Mouse (Mus musculus): ENCODE data around the gene Slc12a7. TPM values are rescaled to one million over a fixed set of nuclear protein-coding genes. Genes with fewer than 3 reads are reported as not detected.
"Not testable (repeated sequence)": the region's sequence is repeated elsewhere in the genome, so short reads cannot be mapped to it uniquely, and the experiment has no call there.

Gene Slc12a7
- total RNA-seq, 2 experiments from 2014 or later: 145 to 150 TPM

- no peak for DNase-seq
Measured at GRCm38 (mm10) chr13:73720241-73720640, 12.7 kb upstream of the Slc12a7 start.

DNA sequence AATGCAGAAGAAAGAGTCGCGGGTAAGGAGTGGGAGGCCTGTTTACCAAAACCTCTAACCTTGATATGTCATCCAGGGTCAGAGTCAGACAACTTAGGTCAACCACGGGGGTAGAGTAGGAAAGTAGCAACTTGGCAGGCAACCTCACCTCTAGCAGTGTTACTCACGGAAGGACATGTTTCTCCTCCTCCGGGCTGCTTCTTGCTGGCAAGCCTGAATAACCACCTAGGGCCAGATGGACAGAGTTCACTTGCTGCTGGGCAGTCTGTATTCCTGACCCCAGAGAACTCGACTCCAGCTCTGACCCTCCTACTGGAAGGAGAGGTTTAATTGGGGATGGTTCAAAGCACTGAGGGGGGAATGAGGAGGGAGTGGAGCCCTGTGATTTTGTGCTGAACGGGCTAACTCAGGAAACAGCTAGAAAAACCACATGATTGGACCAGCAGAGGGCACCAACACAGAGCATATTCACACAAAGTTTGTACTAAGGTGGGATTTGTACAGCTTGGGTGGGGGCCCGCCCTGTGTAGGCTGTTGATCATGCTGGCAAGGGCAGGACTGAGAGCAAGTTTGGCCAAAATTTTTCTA lies 9.7 kb upstream of the Slc12a7 start:
- DNase-seq: peak; percentile 68

DNA sequence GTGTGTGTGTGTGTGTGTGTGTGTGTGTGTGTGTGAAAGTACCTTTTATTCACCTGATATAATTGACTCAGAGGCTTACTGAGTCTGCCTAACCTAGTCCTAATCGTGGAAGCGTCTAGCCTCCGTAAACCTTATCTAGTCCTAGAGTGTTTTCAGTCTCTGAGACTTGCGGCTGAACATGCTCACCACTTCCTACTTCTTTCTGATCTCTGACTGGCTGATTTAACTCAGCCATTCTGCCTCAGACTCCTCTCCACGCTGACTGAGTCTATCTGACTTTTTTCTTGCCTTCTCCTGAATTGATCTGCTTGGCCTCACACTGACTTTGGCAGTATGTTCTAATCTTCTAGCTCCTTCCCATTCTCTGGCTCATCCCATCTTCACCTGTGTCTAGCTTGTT lies 7.6 kb upstream of the Slc12a7 start:
- no peak for DNase-seq

DNA sequence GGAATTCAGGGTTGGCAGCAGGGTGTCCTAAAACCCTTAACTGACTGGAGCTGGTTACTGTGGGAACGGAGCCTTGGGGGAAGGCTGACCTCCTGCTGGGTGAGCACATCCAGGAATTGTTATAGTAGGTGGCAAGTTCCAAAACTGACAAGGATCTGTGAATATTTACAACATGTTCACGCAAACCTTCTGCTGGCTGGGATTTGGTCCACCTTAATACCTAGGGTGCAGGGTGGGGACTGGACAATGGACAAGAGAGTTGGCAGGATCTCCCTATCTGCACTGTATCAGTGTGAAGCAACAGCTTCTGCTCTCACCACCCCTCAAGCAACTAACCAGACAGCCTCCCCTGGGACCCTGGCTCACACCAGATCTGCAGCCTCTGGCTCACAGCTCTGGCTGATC lies 5.3 kb upstream of the Slc12a7 start:
- peak; percentile 40 for DNase-seq

- no peak for DNase-seq
Measured at GRCm38 (mm10) chr13:73728633-73729032, 4.3 kb upstream of the Slc12a7 start.

- DNase-seq: no peak
Measured at GRCm38 (mm10) chr13:73730913-73731312, 2.0 kb upstream of the Slc12a7 start.

DNA sequence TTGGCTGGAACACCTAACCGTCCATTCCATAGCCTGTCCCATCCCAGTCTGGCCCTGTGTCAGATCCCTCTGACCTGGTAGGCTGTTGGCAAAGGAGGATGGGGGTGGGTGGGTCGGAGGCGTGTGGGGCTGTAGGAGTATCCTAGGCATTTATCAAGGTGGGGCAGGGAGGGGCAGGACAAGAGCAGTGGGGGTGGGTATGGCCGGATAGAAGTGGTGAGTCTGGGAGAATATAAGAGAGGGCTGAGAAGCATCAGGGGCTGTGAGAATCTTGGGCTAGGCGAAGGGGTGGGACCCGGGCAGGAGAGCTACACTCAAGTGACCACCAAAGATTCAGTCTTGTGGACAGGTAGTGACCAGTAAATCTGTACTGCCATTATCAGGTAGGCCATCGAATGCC lies 659 bp upstream of the Slc12a7 start:
- no peak for DNase-seq

GRCm38 (mm10) chr13:73734379-73734778 lies 1.5 kb downstream of the Slc12a7 start:
- no peak for DNase-seq

- DNase-seq: peak; percentile 59
Measured at GRCm38 (mm10) chr13:73735270-73735669, 2.4 kb downstream of the Slc12a7 start.

DNA sequence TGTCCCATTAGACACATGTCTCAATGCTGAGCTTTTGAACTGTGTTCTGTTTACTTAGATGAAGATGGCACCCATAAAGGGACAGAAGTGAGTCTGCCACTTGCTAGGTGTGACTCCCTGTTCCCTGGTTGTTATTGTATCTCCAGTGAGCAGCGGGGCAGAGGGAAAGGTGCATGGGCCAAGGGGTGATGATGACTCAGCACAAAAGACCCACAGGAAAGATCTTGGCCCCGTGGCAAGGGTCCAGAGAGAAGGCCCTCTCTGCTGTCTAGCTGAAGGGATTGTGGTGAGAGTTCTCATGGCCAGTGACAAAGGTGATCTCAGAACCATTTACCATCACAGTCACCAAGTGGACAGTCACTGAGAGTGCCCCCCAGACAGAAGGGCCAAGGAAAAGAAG lies 3.0 kb downstream of the Slc12a7 start:
- DNase-seq: no peak

GRCm38 (mm10) chr13:73736943-73737342 lies 4.0 kb downstream of the Slc12a7 start:
- DNase-seq: no peak

- DNase-seq: not testable (repeated sequence)
Measured at GRCm38 (mm10) chr13:73740399-73740944, 7.6 kb downstream of the Slc12a7 start.

- no peak for DNase-seq
Measured at GRCm38 (mm10) chr13:73742944-73743343, 10.1 kb downstream of the Slc12a7 start.

DNA sequence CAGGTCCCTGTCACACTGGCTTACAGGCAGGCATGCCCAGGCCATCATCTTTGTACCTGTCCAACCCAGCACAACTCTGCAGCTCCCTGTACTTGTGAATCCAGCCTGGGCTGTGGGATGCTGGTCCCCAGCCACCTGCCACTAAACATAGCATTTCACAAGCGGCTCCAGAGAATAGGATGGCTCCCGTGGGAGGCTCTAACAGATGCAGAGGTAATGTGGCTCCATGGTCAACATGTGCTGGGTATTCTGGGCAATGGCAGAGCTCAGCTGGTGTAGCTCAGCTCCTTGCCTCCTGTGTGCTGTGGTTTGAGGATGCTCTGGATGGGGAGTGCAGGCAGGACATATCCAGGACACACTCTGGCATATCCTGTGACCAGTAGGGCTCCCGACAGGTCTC lies 10.8 kb downstream of the Slc12a7 start:
- DNase-seq: no peak

GRCm38 (mm10) chr13:73748663-73749440 lies 16.0 kb downstream of the Slc12a7 start:
- DNase-seq: peak; percentile 26

- peak; percentile 38 for DNase-seq
Measured at GRCm38 (mm10) chr13:73750435-73750834, 17.5 kb downstream of the Slc12a7 start.

GRCm38 (mm10) chr13:73751284-73751683 lies 18.4 kb downstream of the Slc12a7 start:
- DNase-seq: no peak

DNA sequence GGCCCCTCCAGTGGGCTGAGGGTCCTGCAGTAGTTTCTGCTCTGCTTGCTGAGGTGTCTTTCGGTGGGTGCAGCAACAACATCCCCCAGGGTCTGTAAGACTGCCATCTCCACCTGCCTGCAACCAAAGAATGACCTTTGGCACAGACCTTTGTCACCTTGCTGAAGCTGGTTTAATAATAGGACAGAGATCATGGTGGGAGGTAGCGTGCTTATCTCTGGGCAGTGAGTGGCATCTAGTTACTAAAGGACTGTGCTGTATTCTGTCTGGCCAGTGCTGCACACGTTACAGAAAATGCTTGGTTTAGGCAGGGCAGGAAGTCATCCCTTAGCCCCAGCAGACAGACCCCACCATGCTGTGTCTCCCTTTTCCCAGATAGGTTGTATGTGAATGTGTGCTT lies 22.9 kb downstream of the Slc12a7 start:
- DNase-seq: peak; percentile 32

DNA sequence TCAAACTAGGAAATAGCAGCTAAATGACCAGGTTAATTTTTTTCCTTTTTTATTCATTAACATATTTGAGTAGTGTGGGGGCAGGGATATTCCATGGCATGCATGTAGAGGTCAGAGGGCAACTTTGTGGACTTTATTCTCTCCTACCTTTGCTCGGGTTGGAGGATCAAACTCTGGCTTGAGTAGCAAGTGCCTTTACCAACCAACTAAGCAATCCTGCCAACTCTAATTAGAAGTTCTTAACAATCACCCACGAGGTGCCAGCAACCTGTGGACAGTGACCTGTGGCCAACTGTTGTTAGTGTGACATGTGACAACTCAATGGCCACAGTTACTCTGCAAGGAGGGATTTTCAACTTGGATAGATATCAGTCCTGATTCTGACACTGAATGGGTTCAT lies 24.0 kb downstream of the Slc12a7 start:
- DNase-seq: no peak

DNA sequence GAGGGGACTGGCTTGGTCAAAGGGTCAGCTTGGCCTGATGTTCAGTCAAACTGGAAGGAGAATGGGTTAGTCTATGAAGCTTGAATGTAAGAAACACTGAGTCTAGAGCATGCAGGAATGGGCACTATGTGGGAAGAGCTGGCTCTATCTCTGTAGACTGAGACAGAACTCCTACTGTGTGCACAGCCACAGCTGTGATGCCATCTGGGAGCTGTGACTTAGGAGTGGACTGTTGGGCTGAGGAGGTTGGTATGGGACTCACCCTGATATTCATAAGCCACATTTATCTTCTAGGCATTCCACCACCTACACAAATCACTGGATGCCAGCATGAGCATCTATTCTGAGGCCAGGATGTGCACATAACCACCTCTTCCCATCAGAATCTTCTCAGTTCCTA lies 24.5 kb downstream of the Slc12a7 start:
- no peak for DNase-seq

GRCm38 (mm10) chr13:73759596-73759995 lies 26.7 kb downstream of the Slc12a7 start:
- no peak for DNase-seq

GRCm38 (mm10) chr13:73760126-73760525 lies 27.2 kb downstream of the Slc12a7 start:
- DNase-seq: no peak

DNA sequence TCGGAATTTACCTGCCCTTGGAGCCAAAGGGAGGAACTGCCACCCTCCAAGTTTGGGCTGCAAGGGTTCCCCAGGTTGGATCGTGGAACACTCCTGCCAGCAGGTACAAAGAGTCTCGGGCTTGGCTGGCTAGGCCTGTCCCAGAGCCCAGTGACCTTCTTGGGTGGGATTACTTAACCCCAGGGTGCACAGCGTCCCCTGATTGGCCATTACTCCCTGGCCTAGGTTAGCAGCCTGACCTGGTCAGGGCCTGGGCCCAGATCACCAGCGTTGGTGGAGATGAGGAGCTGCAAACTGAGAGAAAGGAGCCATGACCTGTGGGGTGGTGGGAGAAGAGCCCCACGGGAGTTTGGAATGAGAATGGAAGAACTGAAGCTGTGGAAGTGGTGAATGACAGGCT lies 30.0 kb downstream of the Slc12a7 start:
- DNase-seq: no peak
